Mouse (Mus musculus) liver, postnatal 0 days (tissue): ENCODE data around the gene Tpst1. TPM values are rescaled to one million over a fixed set of nuclear protein-coding genes. Genes with fewer than 3 reads are reported as not detected.

ENCODE experiments used
- ATAC-seq: fragments of 200-750 bp; cut with Nextera tagmentation; 2 replicates; pipeline ENCODE4 v1.8.0; 2017; ENCODE audit warnings: mild to moderate bottlenecking, moderate library complexity
- DNase-seq: peaks from one replicate; pipeline ENCODE4 v3.0.0-alpha.2; 2016
- H3K27ac ChIP-seq: fragments of 300-500 bp; sonication (generic); 2 replicates; pipeline ENCODE4 v1.5.1; 2014; ENCODE audit warnings: antibody characterized with exemption, moderate library complexity, mild to moderate bottlenecking, low read depth
- H3K27me3 ChIP-seq: fragments of 300-500 bp; sonication (generic); 2 replicates; pipeline ENCODE4 v1.6.1; 2014; ENCODE audit warnings: low read length, control low read depth, mixed read lengths; ENCODE audit not compliant: insufficient read depth
- H3K36me3 ChIP-seq: fragments of 300-500 bp; sonication (generic); replicated peaks from 2 replicates; pipeline ENCODE4 v1.6.1; 2014; ENCODE audit warnings: mild to moderate bottlenecking, control low read depth, low read length, moderate library complexity, mixed read lengths; ENCODE audit not compliant: insufficient read depth
- H3K4me1 ChIP-seq: fragments of 300-500 bp; sonication (generic); 2 replicates; pipeline ENCODE4 v1.6.1; 2014; ENCODE audit warnings: antibody characterized with exemption, mild to moderate bottlenecking, control low read depth; ENCODE audit not compliant: insufficient read depth
- H3K4me2 ChIP-seq: fragments of 300-500 bp; sonication (generic); 2 replicates; pipeline ENCODE4 v1.6.1; 2014; ENCODE audit warnings: low read depth, mild to moderate bottlenecking, low read length, moderate library complexity, mixed read lengths
- H3K4me3 ChIP-seq: fragments of 300-500 bp; sonication (generic); 2 replicates; pipeline ENCODE4 v1.5.1; 2014; ENCODE audit warnings: low read depth, low read length
- H3K9ac ChIP-seq: fragments of 300-500 bp; sonication (generic); replicated peaks from 2 replicates; pipeline ENCODE4 v1.6.1; 2014; ENCODE audit warnings: mild to moderate bottlenecking, moderate library complexity
- H3K9me3 ChIP-seq: fragments of 300-500 bp; sonication (generic); 2 replicates; pipeline ENCODE4 v1.6.1; 2016; ENCODE audit warnings: mild to moderate bottlenecking, control low read depth, low read length, mixed read lengths
- CTCF ChIP-seq: sonication (generic); IDR thresholded peaks from 2 replicates; pipeline ENCODE4 v1.5.1; 2016; ENCODE audit warnings: antibody characterized with exemption, low read depth
- EP300 ChIP-seq: IDR thresholded peaks from 2 replicates; pipeline ENCODE4 v1.6.1; 2016; ENCODE audit warnings: antibody characterized with exemption, low read depth, mild to moderate bottlenecking
- WGBS: fragments of 180-500 bp; shearing (Covaris S2); extraction: QIAGEN DNeasy Blood & Tissue Kit; methylation state at CpG from one replicate; pipeline ENCODE4 v1.1.7; 2014; ENCODE audit not compliant: insufficient replicate concordance; 5-methylcytosine and 5-hydroxymethylcytosine counted together
- polyA plus RNA-seq: library from polyadenylated mRNA; unstranded; fragments of >200 nt; fragmentation: Nextera tagmentation; extraction: Ambion mirVana; gene quantifications from 2 replicates; pipeline ENCODE4 v1.2.1, GENCODE M21; 2015

Tpst1 gene
- polyA plus RNA-seq, 1 experiment from 2014 or later: 23.8 TPM

DNA sequence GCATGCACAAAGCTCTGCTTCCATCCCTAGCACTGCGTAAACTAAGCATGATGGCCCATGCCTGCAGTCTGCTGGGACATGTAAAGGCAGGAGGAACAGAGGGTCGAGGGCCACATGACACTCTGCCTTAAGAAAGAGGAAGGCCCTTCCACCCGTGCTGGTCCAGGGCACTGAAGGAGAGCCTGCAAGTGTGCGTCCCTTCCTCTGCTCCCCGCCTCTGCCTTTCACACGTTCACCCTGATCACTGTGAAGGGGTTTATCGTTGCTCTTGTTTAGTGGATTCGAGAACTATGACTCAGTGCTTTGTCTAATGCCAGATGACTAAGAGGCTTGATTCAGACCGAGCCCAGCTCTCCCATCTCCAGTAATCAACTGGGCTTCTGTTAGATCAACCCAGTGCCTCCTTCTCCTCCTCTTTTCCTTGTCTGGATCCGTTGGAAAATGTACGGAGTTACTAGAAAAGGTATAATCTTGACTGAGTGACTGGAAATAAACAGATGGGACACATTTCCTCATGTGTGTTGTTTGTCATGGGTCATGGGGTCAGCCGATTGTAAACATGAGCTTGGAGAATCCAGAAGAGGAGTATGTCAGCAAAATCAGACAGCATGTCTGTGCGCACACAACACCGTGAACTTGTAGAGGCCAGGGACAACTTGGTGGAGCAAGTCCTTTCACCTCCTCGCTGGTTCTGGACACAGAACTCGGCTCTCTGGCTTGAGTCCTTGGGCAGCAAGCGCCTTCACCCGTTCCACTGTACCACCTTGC is 16.7 kb downstream of the Tpst1 start:
- no peaks in the 10 kb centered on the region for H3K9me3 ChIP-seq
- H3K9ac ChIP-seq: no peak overlapping the region
- peak; percentile 77 for ATAC-seq
- peak; percentile 34 for DNase-seq
- H3K4me2 ChIP-seq: no peak overlapping the region
- TF ChIP-seq EP300 (no peak), CTCF (no peak)
- WGBS: 52% methylated on average over 18 of the region's 18 CpGs
- H3K4me3 ChIP-seq: no peak overlapping the region
- peaks cover 16% of the 10 kb centered on the region; the same call in 1 of the 2 replicates for H3K4me1 ChIP-seq
- peak overlapping the region; percentile 57 for H3K27ac ChIP-seq
- H3K36me3 ChIP-seq: no peaks in the 10 kb centered on the region
- no peaks in the 10 kb centered on the region for H3K27me3 ChIP-seq

DNA sequence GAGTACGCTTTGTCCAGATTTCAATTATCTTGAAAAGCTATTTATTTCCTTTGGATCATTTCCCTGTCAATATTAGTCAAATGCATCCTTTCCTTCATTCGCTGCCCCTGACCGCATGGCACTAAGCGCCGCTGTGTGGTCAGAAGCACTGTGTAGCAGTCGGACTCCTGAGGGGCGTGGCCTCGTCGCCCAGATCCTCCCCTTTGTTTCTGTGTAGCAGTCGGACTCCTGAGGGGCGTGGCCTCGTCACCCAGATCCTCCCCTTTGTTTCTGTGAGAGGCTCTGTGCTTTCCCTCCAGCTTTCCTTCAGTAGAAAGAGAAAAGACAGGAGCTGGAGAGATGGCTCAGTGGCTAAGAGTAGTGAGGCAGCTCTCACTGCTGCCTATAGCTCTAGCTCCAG is 23.6 kb downstream of the Tpst1 start:
- Histone ChIP-seq H3K27me3 (no peaks in the 10 kb centered on the region), H3K36me3 (peaks cover 1% of the 10 kb centered on the region; the same call in 1 of the 2 replicates), H3K9ac (no peak overlapping the region), H3K27ac (no peak overlapping the region), H3K9me3 (peaks cover 2% of the 10 kb centered on the region; the same call in 1 of the 2 replicates), H3K4me2 (no peak overlapping the region), H3K4me3 (no peak overlapping the region), H3K4me1 (0 out of 2 replicates have a peak, but pooled peaks cover 4% of the 10 kb centered on the region)
- 78% methylated on average over 12 of the region's 12 CpGs for WGBS
- ATAC-seq (peak; percentile 51; the same call in 1 of the 2 replicates), DNase-seq (no peak)
- no peak for TF ChIP-seq EP300
- TF ChIP-seq CTCF: 0 out of 2 replicates have a peak, but pooled peaks have one; percentile 14

DNA sequence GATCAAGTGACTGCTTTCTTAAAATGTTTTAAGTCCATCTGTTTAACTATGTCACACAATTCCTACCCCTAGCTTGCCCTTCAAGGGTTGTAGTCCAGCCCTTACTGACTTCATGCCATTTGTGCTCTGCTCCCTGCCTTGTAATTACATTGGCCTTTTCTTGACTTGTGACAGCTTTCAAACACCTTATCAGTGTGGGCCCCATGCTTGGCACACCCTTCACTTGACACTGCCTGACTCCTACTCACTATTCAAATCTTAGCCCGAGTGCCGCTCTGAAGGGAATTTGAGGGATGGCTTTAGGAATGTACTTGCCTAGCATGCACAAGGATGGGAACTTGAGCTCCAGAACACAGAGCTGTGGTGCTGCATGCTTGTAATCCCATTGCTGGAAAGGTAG is 24.7 kb downstream of the Tpst1 start:
- Histone ChIP-seq H3K4me2 (no peak overlapping the region), H3K4me1 (0 out of 2 replicates have a peak, but pooled peaks cover 4% of the 10 kb centered on the region), H3K9me3 (peaks cover 2% of the 10 kb centered on the region; the same call in 1 of the 2 replicates), H3K27me3 (no peaks in the 10 kb centered on the region), H3K27ac (no peak overlapping the region), H3K9ac (no peak overlapping the region), H3K36me3 (peaks cover 7% of the 10 kb centered on the region), H3K4me3 (no peak overlapping the region)
- TF ChIP-seq EP300 (no peak), CTCF (no peak)
- 55% methylated on average over 2 of the region's 2 CpGs for WGBS
- DNase-seq: no peak
- ATAC-seq: peak; percentile 40

DNA sequence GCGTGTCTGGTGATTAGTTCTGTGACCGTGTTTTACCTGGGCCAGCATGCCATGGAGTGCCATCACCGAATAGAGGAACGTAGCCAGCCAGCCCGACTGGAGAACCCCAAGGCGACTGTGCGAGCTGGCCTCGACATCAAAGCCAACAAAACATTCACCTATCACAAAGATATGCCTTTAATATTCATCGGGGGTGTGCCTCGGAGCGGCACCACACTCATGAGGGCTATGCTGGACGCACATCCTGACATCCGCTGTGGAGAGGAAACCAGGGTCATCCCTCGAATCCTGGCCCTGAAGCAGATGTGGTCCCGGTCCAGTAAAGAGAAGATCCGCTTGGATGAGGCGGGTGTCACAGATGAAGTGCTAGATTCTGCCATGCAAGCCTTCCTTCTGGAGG is 28.6 kb downstream of the Tpst1 start:
- H3K4me1 ChIP-seq: 0 out of 2 replicates have a peak, but pooled peaks cover 4% of the 10 kb centered on the region
- H3K4me2 ChIP-seq: no peak overlapping the region
- no peak for TF ChIP-seq CTCF
- no peak for TF ChIP-seq EP300
- H3K27me3 ChIP-seq: no peaks in the 10 kb centered on the region
- no peak for ATAC-seq
- no peak overlapping the region for H3K27ac ChIP-seq
- DNase-seq: no peak
- no peak overlapping the region for H3K4me3 ChIP-seq
- H3K36me3 ChIP-seq: peaks cover 7% of the 10 kb centered on the region
- peaks cover 2% of the 10 kb centered on the region; the same call in 1 of the 2 replicates for H3K9me3 ChIP-seq
- WGBS: 86% methylated on average over 17 of the region's 17 CpGs
- no peak overlapping the region for H3K9ac ChIP-seq

DNA sequence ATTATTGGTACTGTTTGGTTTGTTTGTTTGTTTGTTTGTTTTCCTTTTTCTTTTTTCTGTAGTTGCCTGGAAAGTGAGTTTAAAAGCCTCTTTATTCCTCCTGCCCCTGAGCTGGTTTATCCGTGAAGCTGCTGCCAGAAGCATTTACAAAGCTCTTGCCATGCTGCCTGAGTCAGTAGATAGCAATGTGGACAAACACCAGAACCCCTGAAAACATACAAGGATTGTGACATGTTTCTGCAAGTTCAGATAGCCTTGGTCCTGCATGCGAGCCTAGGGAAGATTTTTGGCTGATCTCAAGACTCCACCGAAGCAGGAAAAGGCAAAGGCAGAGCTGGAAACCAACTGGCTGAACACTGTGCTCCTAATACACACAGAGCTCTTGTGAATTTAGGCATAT is 36.2 kb downstream of the Tpst1 start:
- WGBS: 78% methylated on average over 3 of the region's 3 CpGs
- H3K9ac ChIP-seq: no peak overlapping the region

DNA sequence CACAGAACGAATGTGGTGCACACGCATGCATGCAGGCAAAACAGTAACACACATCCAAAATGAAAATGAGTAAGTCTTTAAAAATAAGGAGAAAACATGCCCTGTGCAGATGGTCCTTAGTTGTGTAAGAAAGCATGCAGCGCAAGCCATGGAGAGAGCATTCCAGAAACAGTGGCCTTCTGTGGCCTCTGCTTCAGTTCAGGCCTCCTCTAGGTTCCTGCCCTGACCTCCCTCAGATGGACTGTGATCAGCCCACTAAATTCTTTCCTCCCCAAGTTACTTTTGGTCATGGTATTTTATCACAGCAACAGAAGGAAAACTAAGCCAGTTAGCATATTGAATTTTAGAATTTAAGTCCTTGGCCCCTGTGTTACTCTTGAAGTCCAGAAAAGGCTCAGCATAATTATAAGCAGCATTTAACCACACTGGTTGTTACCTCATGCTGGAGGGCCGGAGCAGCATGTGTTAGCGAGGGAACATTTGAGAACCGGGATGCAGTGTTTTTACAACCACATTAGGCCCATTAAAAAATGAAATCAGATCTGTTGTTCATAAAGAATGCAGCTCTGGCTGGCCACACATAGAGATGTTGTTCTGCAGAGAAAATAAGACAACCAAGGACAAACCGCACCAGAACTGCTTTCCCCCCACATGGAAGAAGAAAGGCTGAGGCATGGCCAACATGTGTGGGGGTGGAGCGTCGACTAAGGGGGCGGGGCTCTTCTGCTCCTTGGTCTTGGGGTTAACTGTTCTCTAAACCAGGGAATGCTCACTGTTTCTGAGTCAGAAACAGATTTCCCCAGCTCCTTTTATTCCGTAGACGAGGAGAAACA is 37.7 kb downstream of the Tpst1 start:
- no peak overlapping the region for H3K4me2 ChIP-seq
- no peaks in the 10 kb centered on the region for H3K27me3 ChIP-seq
- TF ChIP-seq CTCF (no peak), EP300 (no peak)
- H3K4me1 ChIP-seq: no peaks in the 10 kb centered on the region
- ATAC-seq (no peak), DNase-seq (no peak)
- H3K9ac ChIP-seq: no peak overlapping the region
- peaks cover 5% of the 10 kb centered on the region for H3K36me3 ChIP-seq
- H3K27ac ChIP-seq: no peak overlapping the region
- WGBS: 82% methylated on average over 12 of the region's 12 CpGs
- no peak overlapping the region for H3K4me3 ChIP-seq
- H3K9me3 ChIP-seq: no peaks in the 10 kb centered on the region

More for the DNA sequence above, 36.2 kb downstream of the Tpst1 start:
- H3K27me3 ChIP-seq: no peaks in the 10 kb centered on the region
- no peaks in the 10 kb centered on the region for H3K9me3 ChIP-seq
- no peak overlapping the region for H3K4me2 ChIP-seq
- no peak for DNase-seq
- no peaks in the 10 kb centered on the region for H3K4me1 ChIP-seq
- H3K4me3 ChIP-seq: no peak overlapping the region
- no peak for ATAC-seq
- H3K27ac ChIP-seq: no peak overlapping the region
- no peaks in the 10 kb centered on the region for H3K36me3 ChIP-seq
- no peak for TF ChIP-seq CTCF
- TF ChIP-seq EP300: no peak
